Mouse (Mus musculus) bone marrow, adult 2 months (tissue): ENCODE measurements at regions not wholly inside any gene's neighbourhood (a gene's known extent, or its start where the extent isn't known, plus 50 kb on each side); places are given as distances from the start of the nearest gene placed in this dataset.

ENCODE experiments used
- H3K27ac ChIP-seq: fragments of 200-500 bp; 2 replicates; pipeline ENCODE4 v1.5.1; 2012; ENCODE audit warnings: low read depth, mild to moderate bottlenecking, control low read depth, inconsistent platforms, low read length; ENCODE audit not compliant: control insufficient read depth, poor library complexity, insufficient read depth
- H3K4me1 ChIP-seq: fragments of 200-500 bp; 2 replicates; pipeline ENCODE4 v1.6.1; 2011; ENCODE audit warnings: low read length; ENCODE audit not compliant: control insufficient read depth, insufficient read depth
- H3K4me3 ChIP-seq: fragments of 200-500 bp; replicated peaks from 2 replicates; pipeline ENCODE3; 2011; ENCODE audit warnings: mild to moderate bottlenecking, low read depth, low read length, control low read depth; ENCODE audit not compliant: control insufficient read depth
- CTCF ChIP-seq: fragments of 200-500 bp; IDR thresholded peaks from 2 replicates; pipeline ENCODE4 v1.5.1; 2011; ENCODE audit warnings: low read length, control low read depth; ENCODE audit not compliant: control insufficient read depth, insufficient read depth
- POLR2A ChIP-seq: fragments of 200-500 bp; IDR thresholded peaks from 2 replicates; pipeline ENCODE4 v1.6.1; 2011; ENCODE audit warnings: low read depth, mild to moderate bottlenecking, control low read depth, low read length, borderline replicate concordance; ENCODE audit not compliant: control insufficient read depth
- WGBS: fragments of 180-500 bp; shearing (Covaris S2); methylation state at CpG from one replicate; pipeline ENCODE4 v1.1.7; 2018; 5-methylcytosine and 5-hydroxymethylcytosine counted together

- Histone ChIP-seq H3K27ac (no peak overlapping the region), H3K4me1 (no peaks in the 10 kb centered on the region), H3K4me3 (no peak overlapping the region)
- TF ChIP-seq CTCF (no peak), POLR2A (no peak)
- WGBS: 73% methylated on average over 2 of the region's 2 CpGs
These were observed 1348.6 kb upstream of the A1bg start for GRCm38 (mm10) chr15:62271428-62271827.

GRCm38 (mm10) chr15:62268189-62268588 is 1345.4 kb upstream of the A1bg start:
- H3K4me3 ChIP-seq: no peak overlapping the region
- TF ChIP-seq CTCF: no peak
- no peak for TF ChIP-seq POLR2A
- WGBS: 65% methylated on average over 2 of the region's 2 CpGs
- H3K4me1 ChIP-seq: peaks cover 1% of the 10 kb centered on the region
- H3K27ac ChIP-seq: no peak overlapping the region

- Histone ChIP-seq H3K4me3 (no peak overlapping the region), H3K27ac (no peak overlapping the region), H3K4me1 (peaks cover 1% of the 10 kb centered on the region)
- WGBS: 92% methylated on average over 6 of the region's 6 CpGs
- no peak for TF ChIP-seq CTCF
These were observed 1344.7 kb upstream of the A1bg start for GRCm38 (mm10) chr15:62267536-62267935.

- no peak overlapping the region for H3K4me3 ChIP-seq
- H3K4me1 ChIP-seq: peaks cover 1% of the 10 kb centered on the region
- H3K27ac ChIP-seq: no peak overlapping the region
- no peak for TF ChIP-seq CTCF
- 87% methylated on average over 6 of the region's 6 CpGs for WGBS
These were observed 1343.2 kb upstream of the A1bg start for GRCm38 (mm10) chr15:62266025-62266424.

GRCm38 (mm10) chr15:62265484-62265937 is 1342.7 kb upstream of the A1bg start:
- H3K4me3 ChIP-seq: no peak overlapping the region
- peaks cover 1% of the 10 kb centered on the region for H3K4me1 ChIP-seq
- no peak overlapping the region for H3K27ac ChIP-seq
- WGBS: 78% methylated on average over 4 of the region's 4 CpGs
- no peak for TF ChIP-seq POLR2A
- no peak for TF ChIP-seq CTCF

- 74% methylated on average over 1 of the region's 1 CpGs for WGBS
These were observed 1342.2 kb upstream of the A1bg start for GRCm38 (mm10) chr15:62264966-62265365.

GRCm38 (mm10) chr15:62264183-62264582 is 1341.4 kb upstream of the A1bg start:
- TF ChIP-seq POLR2A: no peak
- no peak for TF ChIP-seq CTCF
- H3K4me3 ChIP-seq: no peak overlapping the region
- WGBS: 68% methylated on average over 1 of the region's 1 CpGs
- H3K27ac ChIP-seq: no peak overlapping the region
- peaks cover 1% of the 10 kb centered on the region for H3K4me1 ChIP-seq

More at GRCm38 (mm10) chr15:62264966-62265365, 1342.2 kb upstream of the A1bg start:
- TF ChIP-seq CTCF (no peak), POLR2A (no peak)
- H3K4me1 ChIP-seq: peaks cover 1% of the 10 kb centered on the region
- H3K4me3 ChIP-seq: no peak overlapping the region
- no peak overlapping the region for H3K27ac ChIP-seq

GRCm38 (mm10) chr15:62262487-62262886 is 1339.7 kb upstream of the A1bg start:
- no peak overlapping the region for H3K27ac ChIP-seq
- peaks cover 1% of the 10 kb centered on the region for H3K4me1 ChIP-seq
- 83% methylated on average over 5 of the region's 5 CpGs for whole genome bisulfite sequencing

GRCm38 (mm10) chr15:62261520-62261919 is 1338.7 kb upstream of the A1bg start:
- H3K4me3 ChIP-seq: no peak overlapping the region
- WGBS: 83% methylated on average over 2 of the region's 2 CpGs
- no peak overlapping the region for H3K27ac ChIP-seq
- no peak for TF ChIP-seq POLR2A
- TF ChIP-seq CTCF: no peak
- peaks cover 1% of the 10 kb centered on the region for H3K4me1 ChIP-seq

More at GRCm38 (mm10) chr15:62262487-62262886, 1339.7 kb upstream of the A1bg start:
- H3K4me3 ChIP-seq: no peak overlapping the region
- TF ChIP-seq POLR2A (no peak), CTCF (no peak)

GRCm38 (mm10) chr15:62258611-62259010 is 1335.8 kb upstream of the A1bg start:
- no peak overlapping the region for H3K4me3 ChIP-seq
- TF ChIP-seq POLR2A: no peak
- WGBS: 89% methylated on average over 5 of the region's 5 CpGs
- H3K4me1 ChIP-seq: no peaks in the 10 kb centered on the region; the same call in 1 of the 2 replicates
- H3K27ac ChIP-seq: no peak overlapping the region
